Mouse (Mus musculus): ENCODE measurements at regions not wholly inside any gene's neighbourhood (a gene's known extent, or its start where the extent isn't known, plus 50 kb on each side); places are given as distances from the start of the nearest gene placed in this dataset.

DNA sequence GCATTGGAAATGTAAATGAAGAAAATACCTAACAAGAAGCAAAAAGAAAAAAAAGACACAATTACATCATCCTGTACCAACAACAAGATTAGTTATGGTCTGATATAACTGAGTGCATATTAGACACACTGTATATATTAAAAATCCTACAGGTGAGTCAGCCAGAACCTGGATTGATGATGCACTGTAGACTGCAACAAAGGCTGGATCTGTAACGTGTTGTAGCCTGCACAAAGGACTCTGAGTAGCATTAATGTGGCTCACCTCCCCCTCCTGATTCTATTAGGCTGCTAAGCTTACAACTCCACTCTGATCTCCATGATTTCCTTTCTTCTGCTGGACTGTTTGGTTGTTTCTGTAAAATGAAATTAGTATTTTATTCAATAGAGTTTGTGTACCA is 1383.4 kb downstream of the Defb40 start:
- DNase-seq, result no peak

DNA sequence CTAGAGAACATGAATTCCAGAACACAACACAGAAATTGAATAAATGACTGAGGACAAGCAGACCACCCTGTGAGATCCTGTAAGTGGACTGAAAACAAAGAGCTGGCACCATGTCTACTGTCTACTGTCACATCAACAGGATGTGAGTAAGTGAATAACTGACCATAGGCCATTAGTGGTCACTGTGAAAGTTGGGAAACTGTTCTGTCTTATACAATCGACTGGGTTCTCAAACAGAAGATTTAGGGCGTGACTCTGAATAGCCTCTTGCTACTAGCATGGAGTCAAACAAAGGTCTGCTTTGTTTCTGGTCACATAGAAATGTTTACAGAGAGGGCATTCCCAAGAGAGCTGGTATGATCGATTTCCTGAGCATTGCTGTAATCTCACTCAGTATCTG is 1387.9 kb downstream of the Defb40 start:
- DNase-seq, result no peak

DNA sequence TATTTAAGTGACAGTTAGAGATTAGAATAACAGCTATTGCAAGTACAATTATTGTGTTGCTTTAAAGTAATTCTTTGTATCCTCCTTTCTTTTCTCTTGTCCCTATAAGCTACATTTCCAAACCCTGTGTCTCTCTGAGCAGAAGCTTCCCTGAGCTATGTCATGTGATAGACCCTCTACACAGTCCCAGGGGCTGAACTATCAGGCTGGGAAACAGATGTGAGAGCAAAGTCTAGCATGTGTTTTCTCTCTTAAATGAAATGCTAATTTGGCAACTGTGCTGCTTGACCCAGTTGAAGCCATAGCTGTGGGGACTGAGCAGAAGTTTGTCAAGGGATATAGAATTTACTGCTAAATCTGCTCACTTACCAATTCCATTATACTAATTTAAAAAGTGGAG is 1389.9 kb downstream of the Defb40 start:
- no peak for DNase-seq

DNA sequence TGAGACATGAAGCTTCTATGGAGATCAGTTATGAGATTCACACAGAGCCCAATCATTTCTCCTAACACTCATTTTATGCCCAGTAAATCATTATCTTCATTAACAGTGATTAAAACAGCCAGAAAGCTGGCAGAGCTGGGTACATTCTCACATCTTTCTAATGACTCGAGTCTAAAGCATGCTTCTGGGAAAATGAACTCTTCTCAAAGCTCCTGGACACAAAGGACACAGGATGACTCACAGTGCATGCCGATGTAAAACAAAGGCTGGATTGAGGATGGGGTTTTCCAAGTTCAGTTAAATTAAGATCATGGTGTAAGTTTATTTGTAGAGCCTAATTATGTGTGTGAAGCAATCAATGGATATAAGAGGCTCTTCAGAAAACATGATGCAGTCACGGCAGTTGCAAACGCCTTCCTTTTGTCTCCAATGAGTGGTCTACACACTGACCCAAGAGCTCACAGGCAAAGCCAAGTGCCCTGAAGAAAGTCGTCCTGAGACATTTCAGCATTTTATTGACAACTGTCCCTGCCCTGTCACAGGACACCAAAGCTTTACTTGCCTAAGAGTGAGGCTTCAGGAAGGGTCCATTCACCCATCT is 1390.7 kb downstream of the Defb40 start:
- no peak for DNase-seq

All from kidney, postnatal 4 days (tissue).